Mouse (Mus musculus): ENCODE measurements around the gene Vps26b.

DNA sequence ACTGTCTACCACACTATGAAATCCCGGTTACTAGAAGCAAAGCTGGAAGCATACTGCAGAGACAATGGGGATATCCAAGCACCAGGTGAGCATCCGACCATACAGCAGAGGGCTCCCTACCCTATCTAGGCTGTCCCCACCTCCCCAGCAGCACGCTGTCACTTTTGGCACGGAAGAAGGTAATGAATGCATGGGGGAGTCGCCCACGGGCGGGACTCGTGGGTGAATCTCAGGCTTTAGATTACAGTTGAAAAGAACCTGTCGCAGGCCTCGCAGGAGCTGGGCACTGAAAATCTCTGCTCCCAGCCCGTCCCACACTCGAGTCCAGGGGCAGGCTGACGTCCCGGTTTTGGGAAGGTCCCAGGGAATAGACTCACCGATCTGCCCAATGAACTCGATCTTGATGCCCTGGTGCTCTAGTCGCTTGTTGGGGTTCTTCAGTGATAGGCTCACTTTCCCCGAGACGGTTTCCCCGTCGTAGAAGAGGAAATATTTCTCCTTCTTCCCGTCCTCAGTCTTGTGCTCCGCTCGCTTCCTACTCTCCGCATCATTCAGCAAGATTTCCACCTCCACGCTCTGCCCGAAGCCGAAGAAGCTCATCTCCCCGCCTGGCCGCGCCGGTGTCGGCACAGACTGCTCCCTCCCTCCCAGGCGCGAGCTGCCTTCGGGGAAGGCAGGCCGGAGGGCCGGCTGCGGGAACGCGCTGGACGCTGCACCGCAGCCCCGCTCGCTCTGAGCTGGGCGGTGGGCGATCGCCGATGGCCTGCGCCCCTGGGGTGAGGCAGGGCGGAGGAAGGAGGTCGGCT, 640 bp downstream of the Vps26b start:
- TF ChIP-seq POLR2A (IDR thresholded peaks at IDR 0.05; ENCODE audit: insufficient read depth, low read length) = no peak
- TF ChIP-seq CTCF (IDR thresholded peaks at IDR 0.05; ENCODE audit: low read depth, low read length) = peak; percentile 52
